Mouse (Mus musculus): ENCODE data around the gene Cep83. TPM values are rescaled to one million over a fixed set of nuclear protein-coding genes. Genes with fewer than 3 reads are reported as not detected.

Cep83 gene
- polyA plus RNA-seq, 1 experiment from 2014 or later, result 25.9 TPM

- Histone ChIP-seq H3K4me2 (ENCODE audit: low read depth, low read length) (no peak overlapping the region), H3K27me3 (ENCODE audit: control insufficient read depth, insufficient read depth, low read length) (no peaks in the 10 kb centered on the region), H3K9me3 (ENCODE audit: control insufficient read depth, low read length) (no peaks in the 10 kb centered on the region), H3K27ac (ENCODE audit: low read depth, low read length) (no peak overlapping the region), H3K4me3 (ENCODE audit: low read depth, low read length) (no peak overlapping the region), H3K4me1 (ENCODE audit: control insufficient read depth, insufficient read depth, low read length) (no peaks in the 10 kb centered on the region), H3K9ac (replicated peaks; ENCODE audit: low read depth, low read length) (no peak overlapping the region), H3K36me3 (ENCODE audit: control insufficient read depth, insufficient read depth, low read length) (0 out of 2 replicates have a peak, but pooled peaks cover 5% of the 10 kb centered on the region)
- ATAC-seq (ENCODE audit: low read depth), result no peak
- 92% methylated on average over 14 of the region's 14 CpGs for WGBS
Measured at GRCm38 (mm10) chr10:94827890-94828733, 139.7 kb downstream of the Cep83 start.

- Histone ChIP-seq H3K9me3 (ENCODE audit: control insufficient read depth, low read length) (no peaks in the 10 kb centered on the region), H3K36me3 (ENCODE audit: control insufficient read depth, insufficient read depth, low read length) (0 out of 2 replicates have a peak, but pooled peaks cover 8% of the 10 kb centered on the region), H3K4me1 (ENCODE audit: control insufficient read depth, insufficient read depth, low read length) (no peaks in the 10 kb centered on the region), H3K9ac (replicated peaks; ENCODE audit: low read depth, low read length) (no peak overlapping the region), H3K4me3 (ENCODE audit: low read depth, low read length) (no peak overlapping the region), H3K27ac (ENCODE audit: low read depth, low read length) (no peak overlapping the region), H3K27me3 (ENCODE audit: control insufficient read depth, insufficient read depth, low read length) (no peaks in the 10 kb centered on the region), H3K4me2 (ENCODE audit: low read depth, low read length) (no peak overlapping the region)
- no peak for ATAC-seq (ENCODE audit: low read depth)
- 96% methylated on average over 7 of the region's 7 CpGs for WGBS
Measured at GRCm38 (mm10) chr10:94828734-94829230, 140.3 kb downstream of the Cep83 start.

GRCm38 (mm10) chr10:94829407-94829806 is 141.0 kb downstream of the Cep83 start:
- peak; percentile 82; the same call in 1 of the 2 replicates for ATAC-seq (ENCODE audit: low read depth)
- H3K4me1 ChIP-seq (ENCODE audit: control insufficient read depth, insufficient read depth, low read length), result no peaks in the 10 kb centered on the region
- H3K27ac ChIP-seq (ENCODE audit: low read depth, low read length), result peak overlapping the region; percentile 70
- no peak overlapping the region for H3K9ac ChIP-seq (replicated peaks; ENCODE audit: low read depth, low read length)
- 49% methylated on average over 6 of the region's 6 CpGs for WGBS
- no peaks in the 10 kb centered on the region for H3K9me3 ChIP-seq (ENCODE audit: control insufficient read depth, low read length)
- no peaks in the 10 kb centered on the region for H3K27me3 ChIP-seq (ENCODE audit: control insufficient read depth, insufficient read depth, low read length)
- 0 out of 2 replicates have a peak, but pooled peaks cover 8% of the 10 kb centered on the region for H3K36me3 ChIP-seq (ENCODE audit: control insufficient read depth, insufficient read depth, low read length)
- H3K4me3 ChIP-seq (ENCODE audit: low read depth, low read length), result no peak overlapping the region
- H3K4me2 ChIP-seq (ENCODE audit: low read depth, low read length), result no peak overlapping the region

- no peaks in the 10 kb centered on the region for H3K4me1 ChIP-seq (ENCODE audit: control insufficient read depth, insufficient read depth, low read length)
- 0 out of 2 replicates have a peak, but pooled peaks cover 8% of the 10 kb centered on the region for H3K36me3 ChIP-seq (ENCODE audit: control insufficient read depth, insufficient read depth, low read length)
- H3K27ac ChIP-seq (ENCODE audit: low read depth, low read length), result no peak overlapping the region
- no peak overlapping the region for H3K4me2 ChIP-seq (ENCODE audit: low read depth, low read length)
- no peak overlapping the region for H3K9ac ChIP-seq (replicated peaks; ENCODE audit: low read depth, low read length)
- ATAC-seq (ENCODE audit: low read depth), result no peak
- no peak overlapping the region for H3K4me3 ChIP-seq (ENCODE audit: low read depth, low read length)
- WGBS, result 78% methylated on average over 9 of the region's 9 CpGs
- no peaks in the 10 kb centered on the region for H3K9me3 ChIP-seq (ENCODE audit: control insufficient read depth, low read length)
- H3K27me3 ChIP-seq (ENCODE audit: control insufficient read depth, insufficient read depth, low read length), result no peaks in the 10 kb centered on the region
Measured at GRCm38 (mm10) chr10:94835874-94836273, 147.4 kb downstream of the Cep83 start.

All from neural tube, embryonic 14.5 days (tissue).